Mouse (Mus musculus) gastrocnemius, postnatal 14 days (tissue): ENCODE data around the gene Klhl3. TPM values are rescaled to one million over a fixed set of nuclear protein-coding genes. Genes with fewer than 3 reads are reported as not detected.
A peak's percentile ranks its signal among the peaks of the same experiment; 100 is the strongest.

Experiments used
- DNase-seq: peaks from one replicate; pipeline ENCODE4 v3.0.0; 2021; ENCODE audit warnings: mixed read lengths
- intact Hi-C: fragments of 180-260 bp; cut with DNase I; formaldehyde crosslinking; loops from one replicate; pipeline ENCODE4 v1.15.1; 2025; ENCODE audit warnings: low total_unique reads
- total RNA-seq, 2 experiments: library from RNA; stranded (reverse); gene quantifications; 2 replicates each; pipeline ENCODE4 v1.2.3; 2021

Klhl3 gene
- total RNA-seq, 2 experiments from 2014 or later, result 1.0 to 1.2 TPM

DNA sequence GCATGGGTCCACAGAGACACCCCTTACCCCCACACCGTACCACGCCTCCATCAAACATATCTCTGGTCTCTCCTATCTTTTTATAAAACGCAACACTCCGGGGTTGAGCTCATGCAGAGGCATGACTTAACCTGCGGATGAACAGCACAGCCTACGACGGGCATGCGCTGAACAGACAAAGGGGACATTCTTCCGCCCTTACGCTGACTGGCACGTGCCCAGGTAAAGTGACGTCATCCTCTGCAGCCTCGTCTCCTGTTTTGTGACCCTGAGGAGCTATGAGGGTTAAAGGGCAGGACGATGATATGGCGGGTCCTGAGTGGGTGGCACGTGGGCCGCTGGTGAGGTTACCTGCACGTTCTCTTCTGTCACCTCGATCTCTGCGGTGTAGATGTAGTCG is 42.2 kb downstream of the Klhl3 start:
- DNase-seq, result no peak
- intact Hi-C loops, result no loop called here

DNA sequence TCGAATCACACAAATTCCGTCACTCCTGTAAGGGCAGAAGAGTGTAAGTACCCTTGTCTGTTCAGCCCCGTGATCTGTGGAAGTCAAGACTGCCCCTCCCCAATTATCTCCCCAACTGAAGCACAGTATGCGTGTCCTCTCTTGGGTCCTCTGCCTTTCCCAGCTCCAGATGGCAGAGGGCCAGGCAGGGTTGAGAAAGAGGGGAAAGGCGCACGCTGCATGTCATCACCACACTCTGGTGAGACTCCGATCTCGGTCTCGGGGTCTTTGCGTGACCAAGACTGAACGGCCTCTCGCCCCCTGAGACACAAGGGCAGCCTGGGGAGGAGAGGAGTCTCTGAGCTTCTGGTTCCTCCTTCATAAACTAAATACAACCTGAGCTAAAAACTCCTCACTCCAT is 42.9 kb downstream of the Klhl3 start:
- DNase-seq, result no peak
- intact Hi-C loops, result no loop called here

DNA sequence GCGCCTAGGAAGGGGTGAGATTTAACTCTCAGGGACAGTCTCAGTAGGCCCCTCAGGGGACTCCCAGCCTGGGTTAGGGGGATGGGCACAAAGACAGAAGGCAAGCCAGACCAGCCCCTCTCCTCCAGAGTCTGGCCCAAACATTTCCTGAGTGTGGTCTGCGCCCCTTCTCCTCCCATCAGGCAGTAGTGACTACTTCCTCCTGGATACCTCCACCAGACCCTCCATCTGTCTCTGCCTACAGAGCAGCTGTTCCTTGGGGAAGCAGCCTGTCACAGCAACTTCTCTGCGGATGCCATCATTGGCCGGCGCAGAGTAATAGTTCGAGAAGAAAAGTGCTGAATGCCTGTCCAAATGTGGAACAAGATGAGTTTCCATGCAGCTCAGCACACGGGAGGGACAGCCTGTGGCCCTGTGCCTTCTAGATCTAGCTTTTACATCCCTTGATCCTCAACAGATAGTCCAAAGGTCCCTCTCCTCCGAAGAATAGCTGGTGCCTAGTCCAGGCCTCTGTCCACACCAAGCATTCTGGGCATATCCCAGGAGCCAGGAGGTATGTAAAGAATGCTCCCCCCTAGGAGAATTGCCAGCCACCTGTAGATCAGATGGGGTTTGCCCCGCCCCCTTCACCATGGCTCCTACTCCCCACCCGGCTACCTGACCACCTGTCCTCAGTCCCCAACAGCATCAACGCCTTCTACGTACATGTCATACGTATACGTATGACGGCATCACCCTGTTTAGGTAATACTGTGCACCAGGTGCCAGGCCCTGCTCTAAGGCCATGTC is 44.8 kb downstream of the Klhl3 start:
- no peak for DNase-seq
- intact Hi-C loops, result no loop called here

DNA sequence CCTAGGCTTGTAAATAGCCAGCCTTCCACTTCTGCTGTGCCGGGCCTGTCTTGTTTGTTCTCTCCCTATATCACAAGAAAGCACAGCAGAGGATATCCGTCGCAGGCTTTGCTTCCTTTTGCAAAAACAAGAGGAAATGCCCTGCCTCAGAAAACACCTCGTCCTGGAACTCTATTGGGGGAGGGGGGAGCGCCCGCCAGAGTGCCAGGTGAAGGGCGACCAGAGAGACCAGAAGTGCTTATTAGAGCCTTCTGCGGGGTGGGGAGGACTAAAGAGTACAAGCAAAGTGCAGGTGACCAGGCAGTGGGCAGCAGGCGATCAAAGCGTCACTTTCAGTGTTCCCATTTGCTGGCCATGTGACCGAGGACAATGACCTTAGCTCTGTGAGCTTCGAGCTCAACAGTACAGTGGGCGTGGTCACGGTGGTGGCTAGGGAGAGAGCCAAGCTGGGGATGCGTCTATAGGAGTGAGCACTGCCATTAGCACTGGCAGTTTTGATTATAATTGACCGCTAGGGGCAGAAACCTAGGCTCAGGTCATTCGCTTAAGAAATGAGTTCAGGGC is 45.8 kb downstream of the Klhl3 start:
- DNase-seq, result peak; percentile 72
- intact Hi-C loops, result no loop called here

DNA sequence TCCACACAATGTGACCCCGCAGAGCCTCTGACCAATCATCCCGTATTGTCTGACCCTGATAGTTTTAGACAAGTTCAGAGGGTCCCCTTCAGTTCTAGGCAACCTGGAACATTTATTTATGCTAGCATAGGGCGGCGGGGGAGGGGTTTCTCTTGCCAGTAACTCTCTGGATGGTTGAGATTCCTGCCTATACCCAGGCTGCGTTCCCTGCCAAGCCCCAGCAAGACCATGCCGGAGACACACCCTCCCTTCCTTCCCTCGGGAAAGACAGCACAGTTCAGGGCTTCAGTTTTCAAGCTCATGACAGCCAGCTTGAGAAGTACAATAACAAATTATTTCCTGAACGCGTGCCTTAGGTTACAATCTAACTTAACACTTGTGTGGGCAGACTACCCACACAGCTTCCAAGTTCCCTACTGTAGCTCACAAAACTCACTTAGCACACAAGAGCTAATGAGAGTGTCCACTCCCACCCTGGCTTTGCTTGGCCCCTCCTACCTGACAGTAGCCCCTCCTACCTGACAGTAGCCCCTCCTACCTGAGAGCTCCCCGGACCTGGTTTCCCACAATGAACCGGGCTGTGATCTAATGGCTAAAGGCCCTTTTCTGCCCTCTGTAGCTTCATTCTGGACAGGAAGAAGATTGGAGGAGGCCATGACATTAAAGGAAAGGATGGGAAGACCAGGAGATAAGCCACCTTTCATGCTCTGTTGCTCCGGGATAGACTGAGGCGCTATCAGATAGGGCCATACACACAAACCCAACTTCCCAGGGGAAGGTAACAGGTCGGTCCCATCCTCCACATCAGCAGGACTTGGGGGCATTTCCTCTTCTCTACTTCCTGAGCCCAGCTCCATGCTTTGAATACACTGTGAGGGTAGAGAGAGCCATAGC is 46.6 kb downstream of the Klhl3 start:
- no peak for DNase-seq
- intact Hi-C loops, result no loop called here

DNA sequence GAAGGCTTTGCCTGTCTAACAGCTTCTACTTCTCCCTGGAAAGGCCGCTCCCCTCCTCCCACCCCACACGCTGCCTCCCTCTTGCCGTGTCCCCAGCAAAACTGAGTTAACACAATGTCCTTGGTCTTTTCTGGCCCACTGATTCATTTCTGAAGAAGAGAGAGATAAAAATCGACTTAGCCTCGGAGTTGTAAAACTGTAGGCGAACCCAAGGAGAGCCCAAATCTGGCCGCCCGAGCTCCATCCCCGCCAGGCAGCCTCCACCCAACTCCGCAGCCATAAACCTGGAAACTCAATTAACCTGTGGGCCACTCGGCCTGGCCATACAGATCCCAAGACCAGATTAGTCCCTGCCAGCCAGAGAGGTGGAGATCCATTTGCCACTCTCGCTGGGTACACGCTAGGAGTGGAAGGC is 47.3 kb downstream of the Klhl3 start:
- intact Hi-C loops, result no loop called here
- DNase-seq, result no peak

DNA sequence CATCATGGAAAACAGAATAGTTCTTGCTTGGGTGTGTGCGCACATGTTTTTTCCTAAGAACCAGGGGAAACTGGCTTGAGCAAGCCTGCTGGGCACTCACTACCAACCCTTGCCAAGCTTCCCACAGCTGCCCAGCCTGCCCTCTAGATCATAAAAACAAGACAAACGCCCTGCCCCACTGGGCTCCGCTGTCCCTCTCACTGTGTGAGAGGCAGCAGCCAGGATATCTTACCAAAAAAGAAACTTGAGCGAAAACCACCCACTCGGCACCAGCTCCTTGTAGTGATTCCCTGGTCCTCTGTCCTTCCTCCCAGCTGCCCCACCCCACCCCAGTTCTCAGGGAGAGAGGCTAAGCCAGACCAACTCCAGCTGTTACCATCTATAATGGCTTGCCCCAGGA is 48.1 kb downstream of the Klhl3 start:
- DNase-seq, result peak; percentile 31
- intact Hi-C loops, result no loop called here

DNA sequence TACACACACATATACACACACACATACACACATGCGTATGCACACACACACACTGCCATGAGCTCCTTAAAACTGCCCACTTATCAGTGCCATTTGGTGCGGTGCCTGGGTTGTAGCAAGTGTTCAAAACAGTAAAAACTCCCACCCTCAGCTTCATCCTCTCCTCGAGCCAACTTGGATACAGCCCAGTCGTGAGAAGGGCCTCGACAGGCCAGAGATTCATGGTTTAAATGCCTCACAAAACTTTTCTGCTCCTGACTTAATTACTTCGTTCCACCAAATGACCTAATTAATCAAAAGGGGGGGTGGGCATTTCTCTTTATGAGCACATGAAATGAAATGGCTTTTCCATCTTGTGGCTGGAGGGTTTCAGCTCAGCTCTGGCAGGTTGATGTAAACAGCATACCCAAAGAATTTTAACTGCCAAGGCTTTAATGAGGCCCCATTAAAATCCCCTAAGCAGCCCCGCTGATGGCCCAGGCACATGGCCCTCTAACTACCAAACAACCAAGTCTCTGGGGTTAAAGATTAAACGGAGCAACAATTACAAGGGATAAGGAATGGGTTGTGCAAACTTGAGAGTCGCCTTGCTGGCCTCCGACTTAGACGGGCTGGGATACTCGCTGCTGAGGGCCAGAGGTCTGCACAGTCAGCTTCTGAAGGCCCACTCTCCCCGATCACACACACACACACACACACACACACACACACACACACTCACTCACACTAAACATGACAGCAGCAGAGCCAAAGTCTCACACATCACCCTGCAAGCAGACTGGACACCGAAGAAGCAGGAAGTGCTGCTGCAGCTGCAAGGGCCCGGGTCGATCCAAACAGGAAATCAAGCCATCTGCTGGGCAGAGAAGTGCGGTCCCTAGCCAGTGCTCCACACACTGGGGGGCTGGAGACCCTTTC is 55.2 kb downstream of the Klhl3 start:
- intact Hi-C loops, result no loop called here
- peak; percentile 51 for DNase-seq

DNA sequence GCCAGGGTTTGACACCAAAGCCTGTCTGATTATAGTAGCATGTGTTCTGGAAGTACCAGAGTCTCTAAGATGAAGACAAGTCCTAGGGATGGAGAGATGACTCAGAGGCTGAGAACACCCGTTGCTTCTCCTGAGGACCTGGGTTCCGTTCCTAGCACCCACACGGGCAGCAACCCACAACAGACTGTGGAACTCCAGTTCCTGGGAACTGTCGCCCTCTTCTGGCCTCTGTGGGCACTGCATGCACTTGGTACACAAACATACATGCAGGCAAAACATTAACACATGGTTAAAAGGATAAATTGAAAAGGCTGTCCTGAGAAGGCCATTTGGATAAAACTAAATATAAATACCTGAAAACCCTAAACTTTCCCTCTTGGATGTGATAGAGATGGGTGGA is 56.8 kb downstream of the Klhl3 start:
- no peak for DNase-seq
- intact Hi-C loops, result no loop called here

DNA sequence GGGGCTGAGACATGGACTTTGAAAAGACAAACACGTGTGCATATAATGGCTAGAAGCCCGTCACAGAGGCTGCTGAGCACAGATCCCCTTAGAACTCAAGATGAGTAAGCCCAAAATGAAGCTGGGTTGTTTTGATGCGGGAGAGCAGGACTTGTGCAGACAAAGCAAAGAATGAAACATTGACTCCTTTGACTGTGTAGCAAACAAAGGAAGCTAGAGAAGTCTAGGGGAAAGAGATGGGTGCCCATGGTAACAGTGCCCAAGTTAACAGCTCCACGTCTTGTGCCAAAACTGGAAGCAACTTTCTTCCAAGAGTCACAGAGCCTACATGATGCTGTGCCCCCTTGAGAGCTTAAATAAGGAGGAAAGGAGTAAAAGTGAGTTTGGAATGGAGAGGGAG is 59.8 kb downstream of the Klhl3 start:
- intact Hi-C loops, result no loop called here
- no peak for DNase-seq

DNA sequence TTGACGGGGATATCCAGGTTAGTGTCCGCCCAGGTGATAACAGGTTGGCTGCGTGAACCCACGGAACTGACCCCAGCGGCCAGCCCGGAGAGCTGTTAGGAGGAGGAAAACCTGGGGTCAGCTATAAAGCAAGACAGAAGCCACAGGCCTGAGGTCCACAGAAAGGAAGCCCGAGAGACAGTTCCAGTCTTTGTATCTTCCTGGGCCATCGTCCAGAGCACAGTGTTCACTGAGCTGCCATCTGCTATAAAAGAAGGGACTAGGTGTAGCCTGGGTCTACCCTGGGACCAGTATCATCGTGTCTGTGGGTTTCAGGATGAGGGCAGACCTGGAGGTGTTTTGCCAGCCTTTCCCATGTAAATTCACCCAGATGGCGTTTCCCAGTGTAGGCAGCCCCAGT is 61.7 kb downstream of the Klhl3 start:
- intact Hi-C loops, result no loop called here
- no peak for DNase-seq

DNA sequence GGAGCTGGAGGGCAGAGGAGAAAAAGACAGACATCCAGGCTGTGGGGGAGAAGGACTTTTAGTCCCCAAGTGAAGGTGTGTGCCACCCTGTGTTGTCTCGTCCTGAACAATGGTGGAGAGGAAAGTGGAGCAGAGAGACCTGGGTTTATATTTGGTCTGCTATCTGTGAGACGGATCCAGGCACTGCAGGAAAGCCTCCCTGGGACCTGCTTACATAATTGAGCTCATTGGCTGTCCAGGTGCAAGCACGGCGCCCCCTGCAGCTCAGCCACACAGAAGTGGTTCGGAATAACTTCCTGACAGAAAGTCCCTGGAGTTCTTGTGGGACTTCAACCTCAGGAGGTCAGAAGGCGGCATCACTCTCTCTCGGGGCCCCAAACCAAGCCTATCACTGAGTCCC is 62.1 kb downstream of the Klhl3 start:
- intact Hi-C loops, result no loop called here

DNA sequence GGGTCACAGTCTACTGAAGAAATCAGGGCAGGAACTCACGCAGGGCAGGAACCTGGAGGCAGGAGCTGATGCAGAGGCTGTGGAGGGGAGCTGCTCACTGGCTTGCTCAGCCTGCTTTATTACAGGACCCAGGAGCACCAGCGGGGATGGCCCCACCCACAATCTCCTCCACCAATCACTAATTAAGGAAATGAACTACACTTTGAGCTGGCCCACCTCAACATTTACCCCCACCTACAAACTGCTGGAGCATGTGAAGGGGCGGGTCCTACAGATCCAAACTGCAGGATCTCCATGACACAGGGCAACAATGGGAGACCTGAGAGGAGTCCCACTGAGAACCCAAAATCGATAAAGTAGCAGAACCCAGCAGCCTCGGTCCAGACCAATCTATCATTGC is 64.3 kb downstream of the Klhl3 start:
- no peak for DNase-seq
- intact Hi-C loops, result no loop called here

More for the DNA sequence above, 62.1 kb downstream of the Klhl3 start:
- no peak for DNase-seq

DNA sequence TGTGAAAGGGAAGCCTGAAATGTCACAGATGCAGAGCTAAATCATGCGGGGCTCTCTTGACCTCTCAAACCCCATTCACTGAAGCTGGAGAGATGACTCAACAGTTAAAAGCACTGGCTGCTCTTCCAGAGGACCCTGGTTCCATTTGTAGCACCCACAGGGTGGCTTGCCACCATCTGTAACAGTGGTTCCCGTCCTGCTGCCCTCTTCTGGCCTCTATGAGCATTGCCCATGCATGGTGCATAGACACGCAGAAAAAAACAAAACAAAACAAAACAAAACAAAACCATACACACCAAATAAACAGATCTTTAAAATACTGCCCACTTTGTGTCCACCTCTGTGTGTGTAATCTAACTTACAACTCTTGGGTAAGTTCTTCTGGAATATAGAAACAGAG is 65.3 kb downstream of the Klhl3 start:
- intact Hi-C loops, result no loop called here
- DNase-seq, result no peak

DNA sequence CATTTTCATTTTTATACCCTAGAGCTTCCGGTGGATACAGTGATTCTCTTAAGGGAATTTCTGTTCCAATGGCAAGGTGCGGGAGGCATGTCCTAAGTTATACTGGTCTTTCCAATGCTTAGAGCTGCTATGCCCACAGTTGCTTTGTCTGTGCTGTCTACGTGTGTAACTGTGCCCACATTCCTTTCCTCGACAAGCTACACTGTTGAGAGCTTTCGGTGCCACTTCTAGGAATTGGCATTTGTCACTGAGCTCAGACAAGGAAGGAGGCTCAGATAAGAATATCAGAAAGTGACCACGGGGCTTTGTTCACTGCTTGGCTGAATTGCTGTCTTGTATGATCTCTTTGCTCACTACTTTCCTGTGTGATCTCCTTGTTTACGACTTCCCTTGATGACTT is 67.2 kb downstream of the Klhl3 start:
- DNase-seq, result no peak
- intact Hi-C loops, result no loop called here

DNA sequence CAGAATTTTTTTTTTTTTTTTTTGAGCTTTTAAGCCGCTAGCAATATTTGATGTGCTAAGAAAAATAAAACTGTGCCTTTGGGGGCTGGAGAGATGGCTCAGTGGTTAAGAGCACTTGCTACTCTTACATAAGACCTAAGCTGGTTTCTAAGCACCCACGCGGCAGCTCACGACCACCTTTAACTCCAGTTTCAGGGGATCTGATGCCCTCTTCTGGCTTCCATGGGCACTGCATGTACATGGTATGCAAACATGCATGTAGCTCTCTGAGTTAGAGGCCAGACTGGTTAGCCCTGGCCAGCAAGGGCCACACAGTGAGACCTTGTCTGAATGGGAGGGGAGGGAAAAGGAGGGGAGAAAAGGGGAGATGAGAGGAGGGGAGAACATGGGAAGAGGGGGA is 68.1 kb downstream of the Klhl3 start:
- intact Hi-C loops, result no loop called here

DNA sequence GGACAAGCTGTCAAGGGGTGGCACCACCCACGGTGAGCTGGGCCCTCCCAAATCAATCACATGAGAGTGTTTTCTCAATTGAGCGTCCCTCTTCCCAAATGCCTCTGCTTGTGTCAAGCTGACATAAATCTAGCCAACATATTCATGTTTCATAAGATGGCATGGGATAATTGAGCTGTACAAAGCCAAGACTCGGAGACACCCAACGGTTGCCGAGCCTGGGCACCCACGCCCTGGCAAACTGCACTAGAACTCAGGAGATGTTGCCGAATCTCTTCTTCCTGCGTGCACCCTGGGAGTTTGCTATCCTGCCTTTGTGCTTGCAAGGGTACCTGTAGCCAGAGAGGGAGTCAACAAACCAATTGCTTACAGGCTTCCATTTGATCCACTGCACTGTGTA is 70.1 kb downstream of the Klhl3 start:
- intact Hi-C loops, result no loop called here

More for the DNA sequence above, 68.1 kb downstream of the Klhl3 start:
- DNase-seq, result no peak

DNA sequence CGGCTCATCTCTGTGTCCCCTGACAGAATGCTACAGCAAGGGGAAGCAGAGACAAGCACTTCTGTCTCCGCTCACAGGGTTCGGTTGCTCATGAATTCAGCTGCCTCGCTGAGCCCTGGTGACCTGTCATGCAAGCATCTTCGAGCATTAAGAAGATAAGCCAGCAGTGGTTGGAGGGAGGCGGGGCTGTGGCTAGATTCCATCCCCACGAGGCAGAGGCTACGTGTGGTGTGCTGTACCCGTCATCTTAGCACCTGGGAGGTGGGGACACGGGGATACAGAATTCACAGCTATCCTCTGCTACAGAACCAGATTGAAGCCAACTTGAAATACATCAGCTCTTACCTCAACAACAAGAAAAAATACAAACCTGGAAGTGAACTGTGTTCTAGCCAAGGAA is 73.3 kb downstream of the Klhl3 start:
- intact Hi-C loops, result no loop called here
- DNase-seq, result no peak

More for the DNA sequence above, 70.1 kb downstream of the Klhl3 start:
- no peak for DNase-seq

DNA sequence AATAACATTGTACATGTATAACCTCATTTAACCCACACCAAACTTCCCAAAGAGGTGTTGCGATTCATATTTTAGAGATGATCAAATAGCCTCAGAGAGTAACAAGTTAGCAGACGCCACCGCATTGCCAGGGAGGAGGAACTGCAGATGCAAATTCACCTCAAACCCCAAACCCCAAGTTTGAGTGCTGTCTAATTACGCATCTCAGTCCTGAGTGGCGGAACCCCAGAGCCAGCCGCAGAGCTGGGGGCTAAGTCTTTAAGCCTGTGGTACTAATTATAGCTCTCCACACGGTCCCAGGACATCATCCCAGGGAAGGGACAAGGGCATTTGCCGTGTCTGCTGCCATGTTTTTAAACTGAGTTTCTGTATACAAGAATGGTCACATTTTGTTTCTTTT is 75.9 kb downstream of the Klhl3 start:
- DNase-seq, result no peak
- intact Hi-C loops, result no loop called here
